Mouse (Mus musculus) forebrain, embryonic 11.5 days (tissue): ENCODE measurements around the gene Fat3. TPM values are rescaled to one million over a fixed set of nuclear protein-coding genes. Genes with fewer than 3 reads are reported as not detected.

ENCODE experiments used
- ATAC-seq: fragments of 200-750 bp; cut with Nextera tagmentation; replicated peaks from 2 replicates; pipeline ENCODE4 v1.8.0; 2017; ENCODE audit warnings: moderate TSS enrichment; ENCODE audit not compliant: low FRiP score
- DNase-seq: peaks from one replicate; pipeline ENCODE4 v3.0.0-alpha.2; 2017; ENCODE audit warnings: low spot score
- H3K27ac ChIP-seq: fragments of 300-500 bp; sonication (generic); 2 replicates; pipeline ENCODE4 v1.5.1; 2014; ENCODE audit warnings: low read depth, low read length
- H3K27me3 ChIP-seq: fragments of 300-500 bp; sonication (generic); 2 replicates; pipeline ENCODE4 v1.6.1; 2014; ENCODE audit warnings: mild to moderate bottlenecking, low read length, mixed read lengths; ENCODE audit not compliant: control insufficient read depth, insufficient read depth
- H3K36me3 ChIP-seq: fragments of 300-500 bp; sonication (generic); 2 replicates; pipeline ENCODE4 v1.6.1; 2014; ENCODE audit warnings: mild to moderate bottlenecking, low read length, moderate library complexity, mixed read lengths; ENCODE audit not compliant: control insufficient read depth, insufficient read depth
- H3K4me1 ChIP-seq: fragments of 300-500 bp; sonication (generic); replicated peaks from 2 replicates; pipeline ENCODE4 v1.6.1; 2014; ENCODE audit warnings: low read length, mixed read lengths; ENCODE audit not compliant: control insufficient read depth, insufficient read depth
- H3K4me2 ChIP-seq: fragments of 300-500 bp; sonication (generic); 2 replicates; pipeline ENCODE4 v1.6.1; 2014; ENCODE audit warnings: low read depth, mild to moderate bottlenecking, low read length, moderate library complexity, mixed read lengths; ENCODE audit not compliant: severe bottlenecking
- H3K4me3 ChIP-seq: fragments of 300-500 bp; sonication (generic); 2 replicates; pipeline ENCODE4 v1.5.1; 2014; ENCODE audit warnings: low read depth, low read length
- H3K9ac ChIP-seq: fragments of 300-500 bp; sonication (generic); 2 replicates; pipeline ENCODE4 v1.6.1; 2014; ENCODE audit warnings: low read length
- H3K9me3 ChIP-seq: fragments of 300-500 bp; sonication (generic); 2 replicates; pipeline ENCODE4 v1.6.1; 2016; ENCODE audit warnings: low read length, mixed read lengths; ENCODE audit not compliant: control insufficient read depth
- WGBS: fragments of 180-500 bp; shearing (Covaris S2); extraction: QIAGEN DNeasy Blood & Tissue Kit; methylation state at CpG from one replicate; pipeline ENCODE4 v1.1.7; 2014; 5-methylcytosine and 5-hydroxymethylcytosine counted together
- polyA plus RNA-seq: library from polyadenylated mRNA; unstranded; fragments of >200 nt; fragmentation: Nextera tagmentation; extraction: Ambion mirVana; gene quantifications from 2 replicates; pipeline ENCODE4 v1.2.1, GENCODE M21; 2014

The Fat3 gene
- polyA plus RNA-seq, 1 experiment from 2014 or later, result 12.4 TPM

- WGBS, result 56% methylated on average over 19 of the region's 19 CpGs
- Histone ChIP-seq H3K4me1 (no peaks in the 10 kb centered on the region), H3K4me2 (no peak within 1 kb of the TSS), H3K27me3 (peaks cover 4% of the 10 kb centered on the region), H3K36me3 (no peaks in the 10 kb centered on the region), H3K27ac (no peak within 1 kb of the TSS), H3K9ac (no peak within 1 kb of the TSS), H3K4me3 (no peak within 1 kb of the TSS), H3K9me3 (no peaks in the 10 kb centered on the region)
- no peak for DNase-seq
- no peak for ATAC-seq
These were observed 626.5 kb downstream of the Fat3 start, which contains the start of gene Mtnr1b for GRCm38 (mm10) chr9:15874506-15875160. TSS of gene Mtnr1b (minus strand) at chr9:15874556.

- Histone ChIP-seq H3K36me3 (no peaks in the 10 kb centered on the region), H3K27me3 (peaks cover 4% of the 10 kb centered on the region), H3K9ac (no peak overlapping the region), H3K4me2 (no peak overlapping the region), H3K4me1 (no peaks in the 10 kb centered on the region; the same call in 1 of the 2 replicates), H3K9me3 (no peaks in the 10 kb centered on the region), H3K4me3 (no peak overlapping the region), H3K27ac (no peak overlapping the region)
- WGBS, result 72% methylated on average over 4 of the region's 4 CpGs
- ATAC-seq (no peak), DNase-seq (no peak)
These were observed 631.1 kb downstream of the Fat3 start for GRCm38 (mm10) chr9:15870013-15870412.

GRCm38 (mm10) chr9:15869456-15869855, 631.6 kb downstream of the Fat3 start:
- no peaks in the 10 kb centered on the region for H3K9me3 ChIP-seq
- no peak for DNase-seq
- no peak for ATAC-seq
- H3K9ac ChIP-seq, result no peak overlapping the region
- H3K27me3 ChIP-seq, result peaks cover 4% of the 10 kb centered on the region
- H3K4me2 ChIP-seq, result no peak overlapping the region
- H3K36me3 ChIP-seq, result no peaks in the 10 kb centered on the region
- H3K4me1 ChIP-seq, result no peaks in the 10 kb centered on the region; the same call in 1 of the 2 replicates
- H3K27ac ChIP-seq, result no peak overlapping the region
- H3K4me3 ChIP-seq, result no peak overlapping the region
- 60% methylated on average over 4 of the region's 4 CpGs for WGBS

- H3K4me3 ChIP-seq, result no peak overlapping the region
- H3K27ac ChIP-seq, result no peak overlapping the region
- H3K4me2 ChIP-seq, result no peak overlapping the region
- no peaks in the 10 kb centered on the region for H3K9me3 ChIP-seq
- WGBS, result 70% methylated on average over 10 of the region's 10 CpGs
- ATAC-seq (no peak), DNase-seq (no peak)
- H3K27me3 ChIP-seq, result no peaks in the 10 kb centered on the region
- H3K4me1 ChIP-seq, result no peaks in the 10 kb centered on the region; the same call in 1 of the 2 replicates
- H3K36me3 ChIP-seq, result no peaks in the 10 kb centered on the region
- no peak overlapping the region for H3K9ac ChIP-seq
These were observed 634.6 kb downstream of the Fat3 start for GRCm38 (mm10) chr9:15866280-15867072.

DNA sequence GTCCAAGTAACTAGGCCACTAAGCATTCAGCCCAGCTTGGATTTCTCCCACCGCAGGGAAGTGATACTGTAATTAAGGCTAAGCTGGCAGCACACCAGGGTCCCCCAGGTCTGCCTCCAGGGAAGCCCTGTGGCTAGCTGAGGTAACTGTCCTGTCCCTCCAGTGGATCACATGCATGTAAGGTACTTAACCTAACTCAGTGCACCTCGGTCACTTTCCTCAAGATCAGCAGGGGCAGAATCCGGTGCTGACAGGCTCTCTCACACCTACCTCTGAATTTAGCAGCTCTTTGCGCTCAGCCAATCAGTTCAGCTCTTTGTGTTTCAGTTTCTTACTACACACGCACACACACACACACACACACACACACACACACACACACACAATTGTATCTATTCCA, 639.7 kb downstream of the Fat3 start:
- Histone ChIP-seq H3K36me3 (no peaks in the 10 kb centered on the region), H3K4me3 (no peak overlapping the region), H3K27ac (no peak overlapping the region), H3K27me3 (no peaks in the 10 kb centered on the region), H3K4me2 (no peak overlapping the region), H3K9ac (no peak overlapping the region), H3K4me1 (no peaks in the 10 kb centered on the region; the same call in 1 of the 2 replicates), H3K9me3 (no peaks in the 10 kb centered on the region)
- WGBS, result 74% methylated on average over 5 of the region's 5 CpGs
- no peak for DNase-seq
- no peak for ATAC-seq
